Mouse (Mus musculus): ENCODE measurements around the gene Nenf.

DNA sequence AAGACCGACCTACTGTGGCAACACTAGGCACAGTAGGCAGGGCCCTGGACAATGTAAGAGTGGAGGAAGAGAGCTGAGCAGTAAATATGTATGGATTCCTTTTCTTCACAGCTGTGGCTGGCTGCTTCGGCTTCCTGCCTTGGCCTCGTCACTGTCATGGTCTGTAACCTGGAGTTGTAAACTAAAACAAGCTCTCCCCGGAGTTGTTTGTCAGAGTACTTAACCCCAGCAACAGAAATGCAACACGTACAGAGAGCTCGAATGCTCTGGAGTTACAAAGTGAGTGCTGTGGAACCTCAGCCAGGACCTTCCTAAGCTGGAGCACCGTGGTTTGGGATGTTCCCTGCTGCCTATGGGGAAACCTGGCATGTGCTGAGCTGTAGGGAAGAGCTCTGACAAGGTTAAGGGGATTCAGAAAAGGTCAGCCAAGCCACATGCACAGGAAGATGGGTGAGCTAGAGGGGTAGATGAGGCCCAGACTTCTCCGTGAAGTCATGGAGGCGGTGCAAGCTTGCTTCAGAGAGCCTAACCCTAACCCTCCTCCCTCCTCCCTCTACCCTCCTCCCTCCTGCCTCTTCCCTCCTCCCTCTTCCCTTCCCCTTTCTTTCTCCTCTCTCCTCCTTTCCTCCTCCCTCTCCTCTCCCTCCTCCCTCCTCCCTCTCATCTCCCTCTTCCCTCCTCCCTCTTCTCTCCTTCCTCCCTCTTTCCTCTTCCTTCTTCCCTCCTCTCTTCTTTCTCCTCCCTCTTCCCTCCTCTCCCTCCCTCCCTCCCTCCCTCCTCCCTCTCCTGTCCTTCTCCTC is 23.8 kb downstream of the Nenf start:
- TF ChIP-seq POLR2A (IDR thresholded peaks at IDR 0.05; ENCODE audit: insufficient read length, low read depth) = no peak
- TF ChIP-seq MAX (IDR thresholded peaks at IDR 0.05; ENCODE audit: low read depth) = no peak
